Mouse (Mus musculus): ENCODE measurements around the gene Sept5.

The Sept5 gene

DNA sequence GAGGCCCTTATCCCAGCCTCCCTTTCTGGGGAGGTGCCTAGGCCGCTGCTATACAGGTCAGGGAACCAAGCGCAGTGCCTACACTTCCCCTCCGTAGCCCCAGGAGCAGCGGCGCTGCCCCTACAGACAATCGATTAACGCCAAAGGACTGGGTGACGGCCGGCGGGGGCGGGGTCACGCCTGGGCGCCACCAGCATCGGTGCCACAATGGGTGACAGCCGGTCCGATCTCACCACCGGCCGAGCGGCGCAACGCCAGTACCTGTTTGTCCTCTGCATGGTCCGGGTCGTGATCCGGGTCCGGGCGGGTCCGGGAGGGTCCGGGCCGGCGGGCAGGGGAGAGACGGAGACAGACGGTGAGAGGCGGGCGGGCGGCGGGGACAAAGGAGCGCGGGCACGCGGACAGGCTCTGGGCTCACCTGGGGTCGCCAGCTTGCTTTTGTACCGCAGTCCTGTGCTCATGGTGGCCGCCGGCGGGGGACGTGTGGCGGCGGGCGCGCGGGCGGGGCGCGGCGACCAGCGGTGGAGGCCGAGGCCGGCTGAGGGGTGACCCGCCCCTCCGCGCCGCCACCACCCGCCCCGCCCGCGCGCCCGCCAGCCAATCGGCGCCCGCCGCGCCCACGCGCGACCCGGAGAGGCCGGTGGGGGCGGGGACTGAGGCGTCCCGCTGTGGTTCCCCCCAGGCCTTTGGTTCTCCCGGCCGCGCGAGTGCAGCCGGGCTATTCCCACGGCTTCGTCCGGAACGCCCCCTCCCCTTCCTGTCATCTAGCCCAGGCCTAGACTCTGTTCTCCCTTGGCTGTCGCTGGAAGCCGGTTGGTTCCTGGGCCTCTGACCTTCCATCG lies at the start of gene Sept5:
Gene Sept5 (minus strand): TSS at position 565 of the 842 bp plus-strand sequence.
- DNase-seq (ENCODE audit: low spot score) = no peak

DNA sequence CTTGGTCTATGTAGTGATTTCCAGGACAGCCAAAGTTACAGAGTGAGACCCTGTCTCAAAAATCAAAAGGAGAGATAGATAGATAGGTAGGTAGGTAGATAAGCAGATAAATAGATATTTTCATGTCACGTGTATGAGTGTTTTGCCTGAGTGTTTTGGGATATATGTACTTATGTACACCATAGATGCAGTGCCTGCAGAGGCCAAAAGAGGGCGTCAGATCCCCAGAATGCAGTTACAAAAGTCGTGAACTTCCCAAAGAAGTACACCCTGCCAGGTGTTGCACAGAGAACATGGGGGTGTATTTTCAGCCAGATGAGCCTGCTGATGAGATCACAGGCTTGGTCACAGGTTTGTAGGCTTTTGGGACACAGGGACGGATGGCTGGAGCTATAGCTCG lies 49.4 kb upstream of the Sept5 start:
- no peak for DNase-seq (ENCODE audit: low spot score)

DNA sequence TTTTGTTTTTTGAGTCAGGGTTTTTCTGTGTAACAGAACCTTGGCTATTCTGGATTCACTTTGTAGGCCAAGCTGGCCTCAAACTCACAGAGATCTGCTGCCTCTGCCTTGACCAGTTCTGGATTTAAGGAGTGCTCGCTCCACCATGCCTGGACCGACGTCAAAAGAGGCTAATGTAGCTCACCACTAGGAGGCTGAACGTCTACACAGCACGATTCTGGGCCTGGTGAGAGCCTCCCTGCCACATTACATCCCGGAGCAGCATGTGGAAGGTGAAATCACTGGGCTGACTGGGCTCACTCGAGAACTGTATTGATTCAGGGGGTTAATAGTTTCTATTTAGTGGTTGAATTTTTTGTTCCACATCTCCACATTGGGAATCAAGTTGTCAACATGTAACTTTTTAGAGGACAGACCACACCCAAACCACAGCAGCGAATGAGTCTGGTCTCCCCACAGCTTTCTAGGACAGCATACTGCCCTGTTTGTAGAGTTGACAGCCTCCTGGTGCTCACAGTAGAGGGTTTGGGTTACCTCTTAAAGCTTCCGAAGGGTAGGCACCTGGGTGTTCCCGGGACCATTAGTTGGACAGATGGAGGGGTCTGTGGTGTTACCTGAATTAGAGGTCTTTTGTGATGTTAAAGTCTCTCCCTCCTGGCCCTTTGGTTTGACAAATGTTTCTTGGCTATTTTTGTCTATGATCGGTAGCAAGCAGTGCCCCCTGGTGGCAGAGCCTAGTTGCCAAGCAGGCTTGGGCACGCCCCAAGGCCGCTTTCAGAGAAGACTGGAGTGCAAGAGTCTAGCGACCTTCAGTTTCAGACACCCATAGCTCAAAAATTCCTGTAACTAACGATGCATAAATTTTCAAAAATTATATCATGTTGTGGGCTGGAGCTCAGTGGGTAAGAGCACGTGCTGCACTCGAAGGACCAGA lies 48.3 kb upstream of the Sept5 start:
- DNase-seq (ENCODE audit: low spot score) = no peak

- DNase-seq (ENCODE audit: low spot score) = no peak
These were observed 43.3 kb upstream of the Sept5 start for GRCm38 (mm10) chr16:18673005-18673404.

DNA sequence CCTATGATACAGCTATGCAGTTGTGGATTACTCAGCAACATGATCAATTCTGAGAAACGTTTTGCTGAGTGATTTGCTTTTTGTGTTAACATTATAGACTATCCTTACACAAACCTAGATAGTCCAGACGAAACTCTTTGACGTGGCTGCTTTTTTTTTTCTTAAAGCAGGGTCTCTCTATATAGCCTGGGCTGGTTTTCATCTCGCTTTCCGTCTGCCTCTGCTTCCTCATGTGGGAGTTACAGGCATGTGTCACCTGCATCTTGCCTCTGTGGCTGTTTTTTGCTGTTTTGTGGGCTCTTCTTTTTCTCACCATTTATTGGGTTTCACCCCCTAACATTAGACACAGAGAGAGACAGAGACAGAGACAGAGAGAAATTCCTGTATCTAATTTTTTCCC lies 42.3 kb upstream of the Sept5 start:
- DNase-seq (ENCODE audit: low spot score) = no peak

GRCm38 (mm10) chr16:18669914-18670313 lies 40.2 kb upstream of the Sept5 start:
- no peak for DNase-seq (ENCODE audit: low spot score)

- DNase-seq (ENCODE audit: low spot score) = no peak
These were observed 28.8 kb upstream of the Sept5 start for GRCm38 (mm10) chr16:18658597-18658996.

GRCm38 (mm10) chr16:18655372-18656098 lies 25.8 kb upstream of the Sept5 start:
- DNase-seq (ENCODE audit: low spot score) = no peak

GRCm38 (mm10) chr16:18653290-18654160 lies 23.8 kb upstream of the Sept5 start:
- DNase-seq (ENCODE audit: low spot score) = no peak

DNA sequence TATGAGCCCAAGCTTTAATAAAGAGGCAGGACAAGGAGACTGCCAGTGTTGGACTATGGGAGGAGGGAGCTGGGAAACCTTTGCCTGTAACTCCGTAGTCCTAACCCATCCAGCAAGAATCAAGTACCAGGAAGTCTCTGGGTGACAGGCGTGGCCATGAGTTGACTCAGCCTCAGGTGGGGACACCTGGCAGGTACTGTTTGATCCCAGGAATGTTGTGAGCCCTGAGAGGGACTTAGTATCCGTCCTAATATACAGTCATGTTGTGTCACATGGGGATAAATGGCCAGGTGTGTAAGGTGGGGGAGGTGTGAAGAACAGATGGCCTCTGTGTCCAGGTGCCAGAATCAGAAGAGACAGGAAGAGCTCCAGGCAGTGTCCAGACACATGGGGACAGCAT lies 19.4 kb upstream of the Sept5 start:
- DNase-seq (ENCODE audit: low spot score) = no peak

- DNase-seq (ENCODE audit: low spot score) = no peak
These were observed 15.6 kb upstream of the Sept5 start for GRCm38 (mm10) chr16:18645329-18645728.

GRCm38 (mm10) chr16:18644485-18644884 lies 14.7 kb upstream of the Sept5 start:
- DNase-seq (ENCODE audit: low spot score) = no peak

DNA sequence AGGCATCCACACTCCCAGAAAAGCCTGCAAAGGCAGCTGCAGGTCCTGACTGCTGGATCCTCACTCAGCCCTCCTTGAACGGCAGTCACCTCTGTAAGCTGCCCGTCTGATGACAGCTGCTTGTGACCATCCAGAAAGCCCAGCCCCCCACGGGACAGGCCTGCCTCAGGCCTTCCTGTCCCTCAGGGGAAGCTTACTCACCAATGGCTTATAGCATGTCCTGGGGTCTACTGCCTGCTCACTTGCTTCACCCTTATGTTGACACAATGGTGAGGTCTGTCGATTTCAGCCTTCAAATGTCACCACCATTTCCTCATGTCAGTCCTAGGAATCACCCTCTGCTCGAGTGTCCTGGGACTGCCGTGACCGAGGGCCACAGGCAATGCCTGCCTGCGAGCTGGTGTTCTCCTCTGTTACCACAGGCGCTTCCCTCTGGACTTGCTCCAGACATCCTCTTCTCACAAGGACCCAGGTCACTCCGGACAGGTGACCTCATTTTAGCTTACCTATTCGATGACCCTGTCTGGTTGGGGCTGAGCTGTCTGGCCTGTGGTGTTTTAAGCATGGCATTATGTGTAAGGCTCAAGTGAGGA lies 13.7 kb upstream of the Sept5 start:
- DNase-seq (ENCODE audit: low spot score) = no peak

DNA sequence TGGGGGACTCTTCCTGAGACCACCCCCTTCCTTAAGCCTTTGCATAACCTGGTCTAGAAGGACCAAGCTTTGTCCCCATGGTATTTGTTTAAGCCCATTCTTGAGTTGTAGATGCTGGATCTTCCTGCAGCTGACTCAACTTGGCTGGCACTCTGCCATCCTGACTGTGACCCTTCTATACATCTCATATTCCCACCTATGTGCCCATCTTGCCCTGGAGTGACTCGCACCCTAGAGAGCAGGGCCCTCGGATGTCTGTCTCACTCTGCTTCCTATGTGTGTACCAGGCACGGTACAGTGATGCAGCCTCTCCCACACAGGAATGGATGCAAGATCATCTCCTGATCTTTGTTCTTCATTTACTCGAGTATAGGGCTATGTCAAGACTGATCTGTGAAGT lies 13.1 kb upstream of the Sept5 start:
- no peak for DNase-seq (ENCODE audit: low spot score)

DNA sequence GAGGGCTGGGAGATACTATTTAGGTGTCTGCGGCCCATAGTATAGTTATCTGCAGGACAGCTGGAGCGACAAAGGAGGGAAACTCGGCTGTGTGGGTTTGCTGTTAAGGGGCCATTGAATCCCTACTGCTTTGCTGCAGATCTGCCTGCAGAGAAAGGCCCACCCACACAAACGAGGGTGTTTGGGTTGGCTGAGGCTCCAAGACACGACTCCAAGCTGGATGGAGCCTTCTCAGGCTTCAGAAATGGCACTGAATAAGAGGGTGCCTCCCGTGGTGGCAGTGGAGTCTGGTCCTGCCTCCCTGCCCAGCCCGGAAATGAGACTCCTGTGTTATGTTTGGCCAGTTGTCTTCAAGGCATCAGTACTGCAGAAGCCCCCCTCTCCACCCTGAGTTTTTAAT lies 12.5 kb upstream of the Sept5 start:
- DNase-seq (ENCODE audit: low spot score) = no peak

DNA sequence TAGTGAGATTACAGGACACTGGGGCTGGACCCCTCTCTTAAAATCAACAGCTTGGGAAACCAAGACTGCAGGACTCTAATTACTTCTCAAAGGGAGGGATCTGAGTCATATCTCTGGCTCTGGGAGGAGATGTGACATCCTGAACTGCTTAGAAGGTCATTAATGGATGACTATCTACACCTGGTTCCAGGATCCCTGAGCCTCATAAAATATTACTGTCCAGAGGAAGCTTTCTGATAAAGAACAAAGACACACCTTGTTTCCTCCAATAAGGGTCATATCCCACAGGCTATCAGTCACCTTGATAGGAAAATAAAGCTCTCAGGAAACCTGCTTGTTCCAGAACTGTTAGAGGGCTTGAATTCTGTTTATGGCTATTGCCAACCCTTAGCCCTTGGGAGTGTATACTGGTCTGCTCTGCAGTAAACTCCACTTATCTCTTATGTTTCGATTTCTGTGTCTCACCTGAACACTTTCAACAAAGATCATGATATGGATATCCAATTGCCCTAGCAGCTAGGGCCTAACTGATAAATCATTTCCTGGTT lies 9.7 kb upstream of the Sept5 start:
- DNase-seq (ENCODE audit: low spot score) = no peak

GRCm38 (mm10) chr16:18638396-18638795 lies 8.6 kb upstream of the Sept5 start:
- no peak for DNase-seq (ENCODE audit: low spot score)

DNA sequence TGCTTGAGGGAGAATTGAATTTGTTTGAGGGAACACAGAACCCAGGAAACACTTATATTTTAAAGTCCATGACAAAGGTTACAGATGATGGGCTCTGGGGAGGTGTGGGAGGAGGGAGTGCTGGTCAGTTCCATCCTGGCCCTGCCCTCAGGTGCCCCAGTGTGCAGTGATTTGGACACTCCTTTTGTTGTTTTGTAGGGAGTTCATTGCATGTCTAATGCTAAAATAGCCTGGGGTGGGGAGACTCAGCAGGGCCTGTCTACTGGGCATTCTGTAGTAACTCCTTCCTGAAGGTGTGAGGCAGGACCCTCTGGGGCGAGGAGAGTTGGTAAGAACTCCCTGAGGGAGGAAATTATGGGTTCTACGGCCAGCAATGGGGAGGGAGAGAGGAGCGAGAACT lies 7.0 kb upstream of the Sept5 start:
- no peak for DNase-seq (ENCODE audit: low spot score)

DNA sequence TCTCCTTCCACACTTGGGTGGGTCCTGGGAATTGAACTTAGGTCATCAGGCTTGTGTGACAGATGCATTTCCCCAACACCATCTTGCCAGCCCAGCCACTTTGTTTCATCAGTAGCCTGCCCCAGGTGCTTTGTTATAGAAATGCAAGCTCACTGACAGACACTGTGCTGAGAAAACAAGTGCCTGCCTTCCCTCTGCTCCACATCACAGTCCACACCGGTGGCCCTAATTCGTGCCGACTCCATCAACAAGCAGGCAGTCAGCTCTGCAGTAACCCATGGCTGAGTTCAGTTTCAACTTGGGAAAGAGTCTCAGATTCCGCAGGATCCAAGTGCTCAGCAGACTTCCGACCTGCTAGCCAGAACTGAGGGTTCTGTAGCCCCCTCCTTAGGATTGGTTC lies 6.6 kb upstream of the Sept5 start:
- no peak for DNase-seq (ENCODE audit: low spot score)

DNA sequence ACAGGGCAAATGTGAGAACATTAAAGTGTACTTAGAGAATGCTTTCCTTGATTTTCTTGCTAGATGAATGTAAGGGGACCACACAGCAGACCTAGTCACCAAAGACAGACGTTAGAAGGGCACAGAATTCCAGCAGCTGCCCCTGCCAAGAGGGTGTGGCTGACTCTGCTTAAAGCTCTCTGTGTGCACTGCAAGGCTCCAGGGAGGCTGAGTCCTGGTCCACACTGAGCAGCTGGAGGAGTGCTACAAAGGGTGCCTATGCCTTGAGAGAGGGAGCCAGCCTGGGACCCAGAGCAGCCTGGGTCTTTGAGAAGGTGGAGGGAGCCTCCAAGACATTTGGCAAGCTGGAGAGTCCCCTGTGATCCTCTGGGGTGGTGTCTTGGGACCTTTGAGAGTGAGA lies 3.6 kb upstream of the Sept5 start:
- no peak for DNase-seq (ENCODE audit: low spot score)

DNA sequence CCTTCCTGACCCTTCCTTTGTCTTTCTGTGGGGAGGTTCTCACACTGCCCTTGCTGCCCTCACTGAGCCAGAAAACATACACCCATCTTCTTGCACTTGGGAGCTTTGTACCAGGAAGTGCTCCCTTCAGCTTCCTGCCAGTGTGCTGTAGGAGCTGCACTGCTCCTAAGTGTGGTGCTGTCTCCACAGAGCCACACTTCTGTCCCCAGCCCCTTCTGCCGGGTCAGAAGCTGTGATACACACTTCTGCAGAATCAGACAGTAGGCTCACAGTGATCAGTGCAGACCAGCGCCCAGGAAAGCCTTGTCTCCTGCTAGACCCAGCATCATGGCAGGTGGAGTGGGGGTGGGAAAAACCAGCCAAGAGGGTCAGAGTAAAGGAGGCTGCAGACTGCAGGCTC lies 3.1 kb upstream of the Sept5 start:
- DNase-seq (ENCODE audit: low spot score) = no peak
